Mouse (Mus musculus) spleen, adult 2 months (tissue): ENCODE measurements around the gene Plcb4. TPM values are rescaled to one million over a fixed set of nuclear protein-coding genes. Genes with fewer than 3 reads are reported as not detected.
"Not testable (repeated sequence)": the region's sequence is repeated elsewhere in the genome, so short reads cannot be mapped to it uniquely, and the experiment has no call there.

ENCODE experiments used
- DNase-seq, 2 experiments: peaks; one replicate each; pipeline versions ENCODE4 v3.0.0 to v3.0.0-alpha.2; 2012 to 2021; ENCODE audit warnings: low spot score in 2 of 2, low read depth in 1 of 2
- H3K27ac ChIP-seq: fragments of 200-500 bp; 2 replicates; pipeline ENCODE4 v1.5.1; 2012; ENCODE audit warnings: low read length, inconsistent platforms; ENCODE audit not compliant: insufficient read depth
- H3K27me3 ChIP-seq: fragments of 200-500 bp; 2 replicates; pipeline ENCODE4 v1.6.1; 2012; ENCODE audit warnings: mild to moderate bottlenecking, moderate library complexity, low read length, inconsistent platforms; ENCODE audit not compliant: control insufficient read depth, insufficient read depth
- H3K36me3 ChIP-seq: fragments of 200-500 bp; 2 replicates; pipeline ENCODE4 v1.6.1; 2012; ENCODE audit warnings: mild to moderate bottlenecking, low read length, inconsistent platforms; ENCODE audit not compliant: control insufficient read depth, insufficient read depth
- H3K4me1 ChIP-seq: fragments of 200-500 bp; 2 replicates; pipeline ENCODE4 v1.6.1; 2011; ENCODE audit warnings: inconsistent platforms; ENCODE audit not compliant: control insufficient read depth, insufficient read depth, insufficient read length
- H3K4me3 ChIP-seq: fragments of 200-500 bp; 2 replicates; pipeline ENCODE4 v1.5.1; 2011; ENCODE audit warnings: mild to moderate bottlenecking, inconsistent platforms; ENCODE audit not compliant: insufficient read depth, insufficient read length; ENCODE audit errors: extremely low read depth
- CTCF ChIP-seq: fragments of 200-500 bp; IDR thresholded peaks from 2 replicates; pipeline ENCODE4 v1.5.1; 2011; ENCODE audit warnings: mild to moderate bottlenecking, inconsistent platforms; ENCODE audit not compliant: insufficient read depth, insufficient read length, insufficient replicate concordance; ENCODE audit errors: extremely low read depth
- POLR2A ChIP-seq: fragments of 200-500 bp; IDR thresholded peaks from 2 replicates; pipeline ENCODE4 v1.6.1; 2011; ENCODE audit warnings: low read depth, low read length, inconsistent platforms
- WGBS: fragments of 180-500 bp; shearing (Covaris S2); methylation state at CpG from one replicate; pipeline ENCODE4 v1.1.7; 2018; 5-methylcytosine and 5-hydroxymethylcytosine counted together
- polyA plus RNA-seq: library from polyadenylated mRNA; depleted of rRNA; stranded (reverse); fragments of >200 nt; gene quantifications from 2 replicates; pipeline ENCODE4 v1.2.3, GENCODE M21; 2012

The Plcb4 gene
- polyA plus RNA-seq, 1 experiment, result 2.4 TPM

- Histone ChIP-seq H3K4me1 (no peaks in the 10 kb centered on the region), H3K36me3 (no peaks in the 10 kb centered on the region), H3K27ac (no peak overlapping the region), H3K27me3 (no peaks in the 10 kb centered on the region), H3K4me3 (no peak overlapping the region)
- WGBS, result 87% methylated on average over 2 of the region's 2 CpGs
- no peak for DNase-seq
- no peak for TF ChIP-seq POLR2A
- no peak for TF ChIP-seq CTCF
Observed at GRCm38 (mm10) chr2:135707305-135707704, 48.5 kb downstream of the Plcb4 start.

- no peak for DNase-seq
- TF ChIP-seq CTCF, result no peak
- TF ChIP-seq POLR2A, result no peak
Observed at GRCm38 (mm10) chr2:135708386-135708785, 49.6 kb downstream of the Plcb4 start.

GRCm38 (mm10) chr2:135708796-135709195 lies 50.0 kb downstream of the Plcb4 start:
- Histone ChIP-seq H3K36me3 (no peaks in the 10 kb centered on the region), H3K4me3 (no peak overlapping the region), H3K27ac (no peak overlapping the region), H3K4me1 (no peaks in the 10 kb centered on the region), H3K27me3 (no peaks in the 10 kb centered on the region)
- no peak for TF ChIP-seq CTCF
- no peak for TF ChIP-seq POLR2A
- WGBS, result 87% methylated on average over 9 of the region's 9 CpGs
- DNase-seq, result no peak

More at GRCm38 (mm10) chr2:135708386-135708785, 49.6 kb downstream of the Plcb4 start:
- Histone ChIP-seq H3K4me1 (no peaks in the 10 kb centered on the region), H3K36me3 (no peaks in the 10 kb centered on the region), H3K27ac (no peak overlapping the region), H3K27me3 (no peaks in the 10 kb centered on the region), H3K4me3 (no peak overlapping the region)
- WGBS, result 91% methylated on average over 3 of the region's 3 CpGs

- not testable (repeated sequence) for H3K4me3 ChIP-seq, DNase-seq, H3K4me1 ChIP-seq, H3K36me3 ChIP-seq, H3K27me3 ChIP-seq, H3K27ac ChIP-seq
Observed at GRCm38 (mm10) chr2:135709736-135710135, 50.9 kb downstream of the Plcb4 start.

GRCm38 (mm10) chr2:135711049-135711924 lies 52.5 kb downstream of the Plcb4 start:
- Histone ChIP-seq H3K4me3 (no peak overlapping the region), H3K36me3 (no peaks in the 10 kb centered on the region), H3K27ac (peak overlapping the region; percentile 8; the same call in 1 of the 2 replicates), H3K27me3 (no peaks in the 10 kb centered on the region), H3K4me1 (no peaks in the 10 kb centered on the region)
- TF ChIP-seq CTCF, result no peak
- no peak for TF ChIP-seq POLR2A
- DNase-seq, result no peak
- 69% methylated on average over 8 of the region's 8 CpGs for WGBS

- H3K27ac ChIP-seq, result no peak overlapping the region
- 52% methylated on average over 8 of the region's 8 CpGs for WGBS
- no peaks in the 10 kb centered on the region for H3K36me3 ChIP-seq
- TF ChIP-seq CTCF (no peak), POLR2A (no peak)
- no peak overlapping the region for H3K4me3 ChIP-seq
- no peaks in the 10 kb centered on the region for H3K4me1 ChIP-seq
- peak in 1 of 2 experiments; percentile 11 for DNase-seq
- H3K27me3 ChIP-seq, result no peaks in the 10 kb centered on the region
Observed at GRCm38 (mm10) chr2:135711925-135712288, 53.1 kb downstream of the Plcb4 start.

- no peaks in the 10 kb centered on the region for H3K27me3 ChIP-seq
- DNase-seq, result no peak
Observed at GRCm38 (mm10) chr2:135712331-135712730, 53.5 kb downstream of the Plcb4 start.

More at GRCm38 (mm10) chr2:135712331-135712730, 53.5 kb downstream of the Plcb4 start:
- no peaks in the 10 kb centered on the region for H3K36me3 ChIP-seq
- WGBS, result 43% methylated on average over 5 of the region's 5 CpGs
- TF ChIP-seq CTCF (no peak), POLR2A (no peak)
- no peak overlapping the region for H3K27ac ChIP-seq
- H3K4me3 ChIP-seq, result no peak overlapping the region
- H3K4me1 ChIP-seq, result no peaks in the 10 kb centered on the region
